Mouse (Mus musculus): ENCODE data around the gene Hipk2. TPM values are rescaled to one million over a fixed set of nuclear protein-coding genes. Genes with fewer than 3 reads are reported as not detected.

Hipk2 gene
- polyA plus RNA-seq, 1 experiment from 2014 or later, result 9.4 TPM

DNA sequence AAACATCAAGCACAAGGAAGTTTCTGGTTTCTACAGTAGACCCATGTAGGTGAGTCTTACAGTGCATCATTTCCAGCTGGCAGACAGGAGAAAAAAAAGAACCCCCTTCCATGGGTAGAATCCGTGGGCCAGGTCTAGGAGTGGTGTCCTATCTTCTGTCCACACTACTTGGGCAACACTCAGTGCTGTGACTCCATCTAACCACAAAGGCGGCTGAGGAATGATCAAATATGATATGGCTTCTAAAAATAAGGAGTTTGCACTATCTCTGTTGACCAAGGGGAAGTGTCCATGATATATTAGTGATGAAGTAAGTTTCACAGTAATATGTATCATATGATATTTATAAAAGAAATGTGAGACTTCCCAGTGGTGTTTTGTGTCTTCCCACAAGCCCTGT, 16.1 kb upstream of the Hipk2 start:
- Histone ChIP-seq H3K27ac (ENCODE audit: low read length) (no peak overlapping the region), H3K4me3 (ENCODE audit: low read length) (no peak overlapping the region), H3K4me2 (ENCODE audit: low read depth, low read length) (no peak overlapping the region), H3K27me3 (ENCODE audit: control insufficient read depth, insufficient read depth, low read length) (no peaks in the 10 kb centered on the region), H3K36me3 (ENCODE audit: control insufficient read depth, insufficient read depth) (no peaks in the 10 kb centered on the region), H3K4me1 (ENCODE audit: control insufficient read depth, insufficient read depth, low read length) (no peaks in the 10 kb centered on the region), H3K9me3 (replicated peaks; ENCODE audit: control insufficient read depth, low read length) (no peaks in the 10 kb centered on the region), H3K9ac (ENCODE audit: low read length) (no peak overlapping the region)
- ATAC-seq (replicated peaks; ENCODE audit: extremely low read depth, insufficient read depth, low FRiP score), result no peak
- WGBS, result 43% methylated on average over 2 of the region's 2 CpGs

DNA sequence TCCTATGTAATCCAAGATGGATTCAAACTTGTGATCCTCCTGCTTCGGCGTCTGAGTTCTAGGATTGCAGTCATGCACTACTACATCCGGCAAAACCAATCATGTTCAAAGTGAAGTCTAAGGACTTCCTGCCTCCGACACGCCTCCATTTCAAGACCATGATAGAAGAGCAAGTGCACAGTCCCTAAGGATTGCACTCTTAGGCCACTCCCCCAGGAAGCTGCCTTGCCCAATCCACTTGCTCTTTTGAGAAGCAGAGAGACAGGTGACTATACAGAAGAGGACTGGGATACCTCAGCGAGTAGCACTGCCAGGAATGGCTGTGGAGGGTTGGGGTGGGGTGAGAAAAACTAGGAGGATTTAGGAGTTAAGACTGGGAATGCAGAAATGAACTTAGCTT, 13.2 kb upstream of the Hipk2 start:
- no peaks in the 10 kb centered on the region for H3K4me1 ChIP-seq (ENCODE audit: control insufficient read depth, insufficient read depth, low read length)
- no peak overlapping the region for H3K27ac ChIP-seq (ENCODE audit: low read length)
- H3K4me3 ChIP-seq (ENCODE audit: low read length), result no peak overlapping the region
- no peaks in the 10 kb centered on the region for H3K36me3 ChIP-seq (ENCODE audit: control insufficient read depth, insufficient read depth)
- WGBS, result 72% methylated on average over 6 of the region's 6 CpGs
- H3K27me3 ChIP-seq (ENCODE audit: control insufficient read depth, insufficient read depth, low read length), result no peaks in the 10 kb centered on the region
- no peak overlapping the region for H3K9ac ChIP-seq (ENCODE audit: low read length)
- ATAC-seq (replicated peaks; ENCODE audit: extremely low read depth, insufficient read depth, low FRiP score), result no peak
- no peak overlapping the region for H3K4me2 ChIP-seq (ENCODE audit: low read depth, low read length)
- no peaks in the 10 kb centered on the region for H3K9me3 ChIP-seq (replicated peaks; ENCODE audit: control insufficient read depth, low read length)

DNA sequence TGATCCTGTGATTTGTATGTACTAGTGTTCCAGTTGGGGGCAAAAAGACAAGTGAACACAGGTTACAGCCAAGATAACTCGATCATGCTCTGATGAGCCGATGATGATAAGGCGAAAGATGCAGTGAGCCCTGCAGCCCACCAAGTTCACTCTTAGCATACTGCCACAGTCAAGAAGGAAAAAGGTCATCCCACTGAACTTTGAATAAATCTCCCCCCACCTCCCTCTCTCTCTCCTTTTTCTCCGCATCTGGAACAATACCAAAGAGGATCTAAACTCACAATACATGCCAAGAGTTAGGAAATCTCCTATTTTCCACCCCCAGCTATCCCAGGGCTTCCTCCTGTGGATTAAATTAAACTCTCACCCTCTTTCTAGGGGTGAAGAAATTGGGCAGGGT, 11.5 kb upstream of the Hipk2 start:
- Histone ChIP-seq H3K4me2 (ENCODE audit: low read depth, low read length) (no peak overlapping the region), H3K9me3 (replicated peaks; ENCODE audit: control insufficient read depth, low read length) (no peaks in the 10 kb centered on the region), H3K4me1 (ENCODE audit: control insufficient read depth, insufficient read depth, low read length) (no peaks in the 10 kb centered on the region; the same call in 1 of the 2 replicates), H3K27me3 (ENCODE audit: control insufficient read depth, insufficient read depth, low read length) (no peaks in the 10 kb centered on the region), H3K9ac (ENCODE audit: low read length) (no peak overlapping the region), H3K27ac (ENCODE audit: low read length) (no peak overlapping the region), H3K4me3 (ENCODE audit: low read length) (no peak overlapping the region), H3K36me3 (ENCODE audit: control insufficient read depth, insufficient read depth) (no peaks in the 10 kb centered on the region)
- ATAC-seq (replicated peaks; ENCODE audit: extremely low read depth, insufficient read depth, low FRiP score), result no peak
- WGBS, result 87% methylated on average over 4 of the region's 4 CpGs

DNA sequence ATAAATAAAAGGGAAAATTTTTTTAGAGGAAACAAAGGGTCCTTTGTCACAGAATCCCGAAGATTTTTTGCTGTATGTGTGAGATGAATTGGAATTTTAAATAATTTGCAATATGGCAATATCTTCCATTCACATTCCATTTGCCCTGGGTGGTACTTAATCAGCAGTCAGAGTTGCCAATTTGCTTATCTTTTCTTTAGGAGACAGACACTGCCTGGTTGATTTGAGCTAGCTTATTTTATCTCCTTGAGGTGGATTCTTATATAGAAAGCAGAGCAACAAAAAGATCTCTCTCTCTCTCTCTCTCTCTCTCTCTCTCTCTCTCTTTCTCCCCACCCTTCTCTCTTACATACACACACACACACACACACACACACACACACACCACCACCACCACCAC, 9.2 kb upstream of the Hipk2 start:
- Histone ChIP-seq H3K4me3 (ENCODE audit: low read length) (no peak overlapping the region), H3K36me3 (ENCODE audit: control insufficient read depth, insufficient read depth) (no peaks in the 10 kb centered on the region), H3K4me1 (ENCODE audit: control insufficient read depth, insufficient read depth, low read length) (no peaks in the 10 kb centered on the region; the same call in 1 of the 2 replicates), H3K27me3 (ENCODE audit: control insufficient read depth, insufficient read depth, low read length) (no peaks in the 10 kb centered on the region), H3K27ac (ENCODE audit: low read length) (no peak overlapping the region), H3K4me2 (ENCODE audit: low read depth, low read length) (no peak overlapping the region), H3K9ac (ENCODE audit: low read length) (no peak overlapping the region), H3K9me3 (replicated peaks; ENCODE audit: control insufficient read depth, low read length) (no peaks in the 10 kb centered on the region)
- ATAC-seq (replicated peaks; ENCODE audit: extremely low read depth, insufficient read depth, low FRiP score), result no peak
- 50% methylated on average over 1 of the region's 1 CpGs for WGBS

DNA sequence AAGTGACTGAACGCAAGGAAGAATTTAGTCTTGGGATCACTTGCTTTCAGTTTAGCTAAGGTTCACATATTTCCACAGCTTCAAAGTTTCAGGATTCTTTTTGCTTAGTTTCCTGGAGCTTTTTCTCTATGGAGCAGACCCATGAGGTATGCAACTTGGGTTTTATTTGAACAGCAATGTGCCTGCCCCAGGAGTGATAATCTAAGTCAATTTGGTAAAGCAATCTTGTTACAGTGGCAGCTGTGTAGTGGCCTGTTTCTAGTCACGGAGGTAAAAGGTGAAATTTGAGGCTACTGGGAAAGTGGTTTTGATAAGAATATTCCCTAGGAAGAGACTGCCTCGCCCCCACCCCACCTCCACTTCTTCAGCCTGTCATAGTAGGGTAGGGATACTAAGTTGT, 8.5 kb upstream of the Hipk2 start:
- Histone ChIP-seq H3K36me3 (ENCODE audit: control insufficient read depth, insufficient read depth) (no peaks in the 10 kb centered on the region), H3K9me3 (replicated peaks; ENCODE audit: control insufficient read depth, low read length) (no peaks in the 10 kb centered on the region), H3K9ac (ENCODE audit: low read length) (no peak overlapping the region), H3K27me3 (ENCODE audit: control insufficient read depth, insufficient read depth, low read length) (no peaks in the 10 kb centered on the region), H3K4me1 (ENCODE audit: control insufficient read depth, insufficient read depth, low read length) (no peaks in the 10 kb centered on the region; the same call in 1 of the 2 replicates), H3K4me3 (ENCODE audit: low read length) (no peak overlapping the region), H3K27ac (ENCODE audit: low read length) (no peak overlapping the region), H3K4me2 (ENCODE audit: low read depth, low read length) (no peak overlapping the region)
- no peak for ATAC-seq (replicated peaks; ENCODE audit: extremely low read depth, insufficient read depth, low FRiP score)
- 51% methylated on average over 3 of the region's 3 CpGs for WGBS

DNA sequence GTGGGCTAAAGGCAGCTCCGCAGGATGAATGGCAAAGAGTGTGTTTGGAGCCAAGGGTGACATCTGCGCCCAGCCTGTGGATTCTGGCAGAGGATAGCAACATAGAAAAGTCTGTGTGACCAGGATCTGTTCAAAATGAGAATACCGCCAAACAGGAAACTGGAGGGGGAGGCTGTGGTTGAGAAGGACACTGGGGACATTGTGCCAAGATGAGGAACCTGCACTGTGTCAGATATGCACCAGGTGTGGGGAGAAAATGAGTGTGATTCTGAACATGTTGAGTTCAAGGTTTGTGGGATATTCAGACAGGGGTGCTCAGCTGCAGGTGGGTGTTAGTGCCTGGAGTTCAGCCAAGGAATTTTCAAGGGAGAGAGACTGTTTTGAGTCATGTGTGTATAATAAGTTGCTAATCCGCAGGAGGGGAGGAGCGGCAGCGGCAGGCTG, 6.8 kb upstream of the Hipk2 start:
- H3K4me3 ChIP-seq (ENCODE audit: low read length), result no peak overlapping the region

DNA sequence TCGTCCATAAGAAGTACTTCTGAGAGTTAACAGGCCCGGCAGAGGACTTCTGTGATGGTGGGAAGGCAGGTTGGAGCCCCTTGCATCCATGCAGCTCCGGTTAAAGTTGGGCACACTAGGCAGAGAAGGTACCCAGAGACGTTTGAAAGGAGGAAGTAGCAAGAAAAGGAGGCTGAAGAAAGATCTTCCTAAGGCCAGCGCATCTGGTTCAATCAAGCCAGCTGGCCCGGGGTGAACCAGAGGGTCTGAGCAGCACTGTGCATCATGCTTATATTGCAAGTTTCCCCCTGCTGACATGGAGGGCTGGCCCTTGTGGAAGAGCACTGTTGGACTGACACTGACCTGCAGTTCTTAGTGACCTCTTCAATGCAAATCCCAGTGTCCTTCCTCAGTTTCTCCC, 6.0 kb upstream of the Hipk2 start:
- H3K9me3 ChIP-seq (replicated peaks; ENCODE audit: control insufficient read depth, low read length), result no peaks in the 10 kb centered on the region
- no peaks in the 10 kb centered on the region for H3K27me3 ChIP-seq (ENCODE audit: control insufficient read depth, insufficient read depth, low read length)
- no peak overlapping the region for H3K4me3 ChIP-seq (ENCODE audit: low read length)
- no peak overlapping the region for H3K4me2 ChIP-seq (ENCODE audit: low read depth, low read length)
- H3K9ac ChIP-seq (ENCODE audit: low read length), result no peak overlapping the region
- H3K4me1 ChIP-seq (ENCODE audit: control insufficient read depth, insufficient read depth, low read length), result peaks cover 3% of the 10 kb centered on the region; the same call in 1 of the 2 replicates
- no peak overlapping the region for H3K27ac ChIP-seq (ENCODE audit: low read length)
- no peaks in the 10 kb centered on the region for H3K36me3 ChIP-seq (ENCODE audit: control insufficient read depth, insufficient read depth)
- WGBS, result 54% methylated on average over 6 of the region's 6 CpGs
- no peak for ATAC-seq (replicated peaks; ENCODE audit: extremely low read depth, insufficient read depth, low FRiP score)

More for the DNA sequence above, 6.8 kb upstream of the Hipk2 start:
- Histone ChIP-seq H3K36me3 (ENCODE audit: control insufficient read depth, insufficient read depth) (no peaks in the 10 kb centered on the region), H3K9ac (ENCODE audit: low read length) (no peak overlapping the region), H3K27ac (ENCODE audit: low read length) (no peak overlapping the region), H3K4me2 (ENCODE audit: low read depth, low read length) (no peak overlapping the region), H3K27me3 (ENCODE audit: control insufficient read depth, insufficient read depth, low read length) (no peaks in the 10 kb centered on the region), H3K9me3 (replicated peaks; ENCODE audit: control insufficient read depth, low read length) (no peaks in the 10 kb centered on the region), H3K4me1 (ENCODE audit: control insufficient read depth, insufficient read depth, low read length) (no peaks in the 10 kb centered on the region; the same call in 1 of the 2 replicates)
- 39% methylated on average over 6 of the region's 6 CpGs for WGBS
- ATAC-seq (replicated peaks; ENCODE audit: extremely low read depth, insufficient read depth, low FRiP score), result no peak

DNA sequence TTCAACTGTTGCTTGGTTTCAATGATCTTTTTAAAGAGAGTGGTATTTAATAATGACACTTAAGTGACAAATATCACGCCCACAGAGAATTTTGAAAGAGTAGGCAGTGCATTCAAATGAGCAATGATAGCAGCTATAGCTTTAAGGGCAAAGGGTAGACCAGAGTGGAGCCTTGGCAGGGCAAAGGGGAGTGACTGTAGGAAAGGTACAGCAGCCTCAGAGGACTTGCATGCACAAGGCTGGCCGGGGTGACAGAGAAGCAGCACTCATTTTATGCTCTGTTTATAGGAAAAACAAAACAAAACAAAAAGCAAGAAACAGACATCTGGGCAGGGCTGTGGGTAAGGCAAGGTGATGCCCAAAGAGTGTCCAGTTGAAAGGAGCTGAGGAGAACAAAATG, 5.5 kb upstream of the Hipk2 start:
- Histone ChIP-seq H3K36me3 (ENCODE audit: control insufficient read depth, insufficient read depth) (no peaks in the 10 kb centered on the region), H3K27ac (ENCODE audit: low read length) (no peak overlapping the region), H3K4me3 (ENCODE audit: low read length) (no peak overlapping the region), H3K9ac (ENCODE audit: low read length) (no peak overlapping the region), H3K4me2 (ENCODE audit: low read depth, low read length) (no peak overlapping the region), H3K4me1 (ENCODE audit: control insufficient read depth, insufficient read depth, low read length) (peaks cover 3% of the 10 kb centered on the region; the same call in 1 of the 2 replicates), H3K27me3 (ENCODE audit: control insufficient read depth, insufficient read depth, low read length) (no peaks in the 10 kb centered on the region), H3K9me3 (replicated peaks; ENCODE audit: control insufficient read depth, low read length) (no peaks in the 10 kb centered on the region)
- ATAC-seq (replicated peaks; ENCODE audit: extremely low read depth, insufficient read depth, low FRiP score), result no peak
- 74% methylated on average over 2 of the region's 2 CpGs for WGBS

DNA sequence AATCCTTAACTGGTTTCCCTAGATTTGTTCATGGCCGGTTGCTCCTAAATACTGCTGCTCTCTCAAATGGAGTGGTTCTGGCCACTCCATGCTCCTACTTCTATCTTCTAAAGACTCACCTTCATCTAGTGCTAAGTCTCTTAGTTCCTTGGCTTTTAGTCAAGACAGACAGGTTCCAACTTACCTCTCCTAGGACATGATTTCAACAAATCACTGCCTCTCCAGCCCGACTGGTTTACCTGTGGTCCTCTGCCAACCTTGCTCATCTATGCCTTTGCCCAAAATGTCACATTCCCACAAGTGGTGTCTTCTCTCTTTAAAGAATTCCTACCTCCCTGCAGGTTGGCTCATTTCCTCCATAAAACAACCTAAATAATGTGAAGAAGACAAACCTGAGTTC, 1.7 kb upstream of the Hipk2 start:
- no peaks in the 10 kb centered on the region for H3K27me3 ChIP-seq (ENCODE audit: control insufficient read depth, insufficient read depth, low read length)
- no peak overlapping the region for H3K9ac ChIP-seq (ENCODE audit: low read length)
- H3K9me3 ChIP-seq (replicated peaks; ENCODE audit: control insufficient read depth, low read length), result no peaks in the 10 kb centered on the region
- peaks cover 7% of the 10 kb centered on the region; the same call in 1 of the 2 replicates for H3K4me1 ChIP-seq (ENCODE audit: control insufficient read depth, insufficient read depth, low read length)
- no peak overlapping the region for H3K4me2 ChIP-seq (ENCODE audit: low read depth, low read length)
- no peaks in the 10 kb centered on the region for H3K36me3 ChIP-seq (ENCODE audit: control insufficient read depth, insufficient read depth)
- H3K27ac ChIP-seq (ENCODE audit: low read length), result no peak overlapping the region
- H3K4me3 ChIP-seq (ENCODE audit: low read length), result no peak overlapping the region
- ATAC-seq (replicated peaks; ENCODE audit: extremely low read depth, insufficient read depth, low FRiP score), result no peak
- WGBS, result 92% methylated on average over 2 of the region's 2 CpGs
